ENCODE assay signal across 8 mouse cellular contexts in the genomic region with DNA sequence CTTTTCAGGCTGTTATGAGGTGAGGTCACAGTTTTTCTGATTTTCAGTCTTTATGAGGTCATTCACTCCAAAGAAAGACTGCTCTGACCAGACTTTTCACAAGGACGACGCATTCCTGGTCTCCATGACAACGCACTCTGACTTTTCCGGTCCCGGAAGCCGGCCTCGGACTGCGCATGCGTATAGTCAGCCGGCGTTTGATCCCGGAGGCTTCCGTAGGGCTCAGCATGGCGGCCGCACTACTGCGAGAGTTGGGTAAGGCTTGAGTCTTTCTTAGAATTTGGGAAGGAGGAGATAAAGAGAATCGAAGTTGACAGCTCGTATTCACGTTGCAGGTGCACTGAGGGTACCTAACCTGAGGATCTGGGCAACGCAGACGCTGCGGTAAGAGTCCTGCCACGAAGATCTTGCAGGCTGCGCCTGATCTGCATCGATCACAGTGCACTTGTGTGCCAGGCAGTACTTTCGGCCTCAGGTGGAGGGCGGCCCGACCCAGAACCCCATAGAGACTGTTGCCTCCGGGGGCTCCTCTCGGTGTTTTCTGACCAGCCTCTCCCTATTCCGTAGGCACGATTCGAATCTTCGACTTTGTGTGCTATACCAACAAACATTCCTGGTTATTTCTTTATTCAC. TPM values are rescaled to one million over a fixed set of nuclear protein-coding genes. Genes with fewer than 3 reads are reported as not detected.
A peak's percentile ranks its signal among the peaks of the same experiment; 100 is the strongest.
DNase-seq lines count a peak whose midpoint lies in the region; ATAC-seq lines count a peak whose summit lies in the region.

A gene (plus strand): TSS at position 203 of the 633 bp plus-strand sequence.

- intact Hi-C loops in left cerebral cortex, postnatal 14 days (cut with DNase I): loop anchor here (5.0 kb wide), 1 partner anchor 131 kb away; no protein-coding TSS in a partner anchor

- WGBS in intestine, embryonic 14.5 days: 1% methylated on average over 34 of the region's 34 CpGs

- H3K27me3 ChIP-seq in intestine, embryonic 14.5 days (replicated peaks; ENCODE audit: control insufficient read depth, insufficient read depth, low read length): no peaks in the 10 kb centered on the region

- H3K36me3 ChIP-seq in intestine, embryonic 14.5 days (ENCODE audit: control insufficient read depth, insufficient read depth, low read length): peaks cover 37% of the 10 kb centered on the region

- peak within 1 kb of the TSS; percentile 57 for H3K9ac ChIP-seq in intestine, embryonic 14.5 days (ENCODE audit: low read length)

- peaks cover 18% of the 10 kb centered on the region for H3K4me1 ChIP-seq in intestine, embryonic 14.5 days (replicated peaks; ENCODE audit: control insufficient read depth, insufficient read depth, low read length)

- peak within 1 kb of the TSS; percentile 89 for H3K4me2 ChIP-seq in intestine, embryonic 14.5 days (ENCODE audit: low read length)

- peak; percentile 96 to 97 for DNase-seq in adrenal gland, adult 18-20 months (ENCODE audit: low spot score in 2 of 2)
- DNase-seq in embryo, embryonic 11 days: peak; percentile 98
- peak; percentile 89 for DNase-seq in gastrocnemius, postnatal 25 days
- DNase-seq in intestine, embryonic 14.5 days (ENCODE audit: low spot score): peak; percentile 98
- DNase-seq in left cerebral cortex, postnatal 14 days (ENCODE audit: low spot score in 2 of 2): peak; percentile 95 to 98
- peak; percentile 99 for DNase-seq in mesoderm, embryonic 11.5 days (ENCODE audit: low read depth, low spot score)
- DNase-seq in right cerebral cortex, postnatal 36 days (ENCODE audit: low spot score in 2 of 2): peak; percentile 92 to 93
- peak; percentile 94 for DNase-seq in yolk sac, embryonic 10.5 days (ENCODE audit: low spot score)

- peak within 1 kb of the TSS; percentile 57 for H3K4me3 ChIP-seq in intestine, embryonic 14.5 days (ENCODE audit: low read depth, low read length)

- 0 out of 2 replicates have a peak within 1 kb of the TSS, but pooled peaks have one; percentile 23 for H3K27ac ChIP-seq in intestine, embryonic 14.5 days (ENCODE audit: low read depth)

- peak; percentile 82 for ATAC-seq in intestine, embryonic 14.5 days (replicated peaks; ENCODE audit: low FRiP score, low TSS enrichment, low read depth)

- H3K9me3 ChIP-seq in intestine, embryonic 14.5 days (ENCODE audit: control insufficient read depth, low read length): no peaks in the 10 kb centered on the region

RNA-seq across cellular contexts. Expression of the gene that starts here (rescaled TPM):
- 10 to 100 TPM; 56.9 to 69.4 TPM for total RNA-seq in adrenal gland, adult 18-20 months (2021)
- total RNA-seq in gastrocnemius, postnatal 25 days (2021): 10 to 100 TPM; 39.0 to 41.5 TPM
- 131 and 133 TPM in 2 replicates for polyA plus RNA-seq in intestine, embryonic 14.5 days (2014; fragmentation: Nextera tagmentation; extraction: Ambion mirVana)
- total RNA-seq in left cerebral cortex, postnatal 14 days (2021): 10 to 100 TPM; 30.8 to 33.4 TPM

Comparison
In these comparisons a context has a peak if more than half of its experiments do, and no peak if none do; other contexts are left out.
1. Peak in every context shown above with its lines: DNase-seq, ATAC-seq, H3K4me3 ChIP-seq and H3K27ac ChIP-seq.